Comparison of ENCODE assay signal across 8 mouse cellular contexts in genomic region chr9:63706152-63706733, GRCm38 (mm10). TPM values are rescaled to one million over a fixed set of nuclear protein-coding genes. Genes with fewer than 3 reads are reported as not detected.
DNase-seq lines count a peak whose midpoint lies in the region; ATAC-seq and TF ChIP-seq lines count a peak whose summit lies in the region.

No protein-coding gene starts in this region.

- no peak overlapping the region for H3K9ac ChIP-seq in liver, embryonic 14.5 days (replicated peaks)
- peak overlapping the region; percentile 38; the same call in 1 of the 2 replicates for H3K9ac ChIP-seq in neural tube, embryonic 13.5 days

- no peak for TF ChIP-seq POLR2A in brain, embryonic 14.5 days (IDR thresholded peaks at IDR 0.05; ENCODE audit: borderline replicate concordance, extremely low read depth, insufficient read depth, insufficient read length, poor library complexity, severe bottlenecking)

- ATAC-seq in liver, embryonic 14.5 days (ENCODE audit: insufficient read depth): peak; percentile 34; the same call in 1 of the 2 replicates
- no peak for ATAC-seq in neural tube, embryonic 13.5 days (ENCODE audit: low read depth)

- H3K4me2 ChIP-seq in liver, embryonic 14.5 days (ENCODE audit: low read depth): no peak overlapping the region
- H3K4me2 ChIP-seq in neural tube, embryonic 13.5 days: no peak overlapping the region

- no peaks in the 10 kb centered on the region for H3K27me3 ChIP-seq in liver, embryonic 14.5 days (ENCODE audit: control insufficient read depth, insufficient read depth, low read length)
- H3K27me3 ChIP-seq in neural tube, embryonic 13.5 days: no peaks in the 10 kb centered on the region

- TF ChIP-seq EP300 in liver, embryonic 14.5 days (IDR thresholded peaks at IDR 0.05; ENCODE audit: low read depth): no peak

- H3K36me3 ChIP-seq in liver, embryonic 14.5 days (replicated peaks; ENCODE audit: control insufficient read depth, insufficient read depth, low read depth): no peaks in the 10 kb centered on the region
- H3K36me3 ChIP-seq in neural tube, embryonic 13.5 days: no peaks in the 10 kb centered on the region; the same call in 1 of the 2 replicates

- peak overlapping the region; percentile 37 for H3K27ac ChIP-seq in left cerebral cortex, adult 2 months
- H3K27ac ChIP-seq in liver, embryonic 14.5 days: no peak overlapping the region
- peak overlapping the region; percentile 56; the same call in 1 of the 2 replicates for H3K27ac ChIP-seq in neural tube, embryonic 13.5 days (replicated peaks)

- WGBS in liver, embryonic 14.5 days (ENCODE audit: insufficient replicate concordance): 25% methylated on average over 9 of the region's 9 CpGs
- WGBS in neural tube, embryonic 13.5 days: 34% methylated on average over 9 of the region's 9 CpGs

- intact Hi-C loops in left cerebral cortex, adult 2 months (cut with DNase I): no loop called here

- peak in 1 of 2 experiments; percentile 50 for DNase-seq in left cerebral cortex, adult 2 months (ENCODE audit: extremely low spot score in 1 of 2, low spot score in 2 of 2)
- no peak for DNase-seq in left cerebral cortex, adult 11 months (ENCODE audit: low spot score)
- peak; percentile 53 for DNase-seq in brain, embryonic 14.5 days (ENCODE audit: low read depth)
- DNase-seq in gastrocnemius, adult 18-20 months (ENCODE audit: low spot score): peak; percentile 87
- DNase-seq in induced T-regulatory cell, adult 2 months (ENCODE audit: low read depth): peak; percentile 96
- DNase-seq in liver, embryonic 14.5 days (ENCODE audit: low read depth in 3 of 3, low spot score in 3 of 3): no peak
- DNase-seq in thymus, postnatal 4 days: peak; percentile 79

- H3K9me3 ChIP-seq in liver, embryonic 14.5 days (ENCODE audit: control insufficient read depth, low read length): no peaks in the 10 kb centered on the region
- peaks cover 3% of the 10 kb centered on the region; the same call in 1 of the 2 replicates for H3K9me3 ChIP-seq in neural tube, embryonic 13.5 days

- TF ChIP-seq CTCF in left cerebral cortex, adult 2 months (IDR thresholded peaks at IDR 0.05): no peak
- no peak for TF ChIP-seq CTCF in brain, embryonic 14.5 days (IDR thresholded peaks at IDR 0.05; ENCODE audit: borderline replicate concordance, extremely low read depth, insufficient read depth, insufficient read length)
- no peak for TF ChIP-seq CTCF in liver, embryonic 14.5 days (IDR thresholded peaks at IDR 0.05; ENCODE audit: low read depth)

- H3K4me3 ChIP-seq in left cerebral cortex, adult 2 months: no peak overlapping the region
- H3K4me3 ChIP-seq in liver, embryonic 14.5 days (ENCODE audit: insufficient read depth in 1 of 2, low read depth in 2 of 2, low read length in 2 of 2): no peak overlapping the region
- H3K4me3 ChIP-seq in neural tube, embryonic 13.5 days: no peak overlapping the region

- H3K4me1 ChIP-seq in liver, embryonic 14.5 days (replicated peaks; ENCODE audit: control insufficient read depth in 2 of 2, insufficient read depth in 2 of 2, low read length in 1 of 2): peaks cover 7 to 21% of the 10 kb centered on the region in 2 experiments; a peak in 3 of 4 replicates
- peaks cover 45% of the 10 kb centered on the region for H3K4me1 ChIP-seq in neural tube, embryonic 13.5 days (replicated peaks)

RNA-seq across cellular contexts. Expression of gene Smad3, which starts 51.6 kb away (rescaled TPM):
- 10 to 100 TPM; 60.0 to 69.0 TPM for total RNA-seq in left cerebral cortex, adult 2 months (2021)
- polyA plus RNA-seq in brain, embryonic 14.5 days (2012; rRNA removed): 15.0 and 25.5 TPM in 2 replicates
- 10 to 100 TPM; 56.8 to 76.4 TPM for total RNA-seq in gastrocnemius, adult 18-20 months (2021)
- 2.8 and 3.2 TPM in 2 replicates for polyA plus RNA-seq in liver, embryonic 14.5 days (2012; rRNA removed)
- 1.7 and 2.2 TPM in 2 replicates for polyA plus RNA-seq in liver, embryonic 14.5 days (2014; fragmentation: Nextera tagmentation; extraction: Ambion mirVana)
- polyA plus RNA-seq in neural tube, embryonic 13.5 days (2015; fragmentation: Nextera tagmentation; extraction: Ambion mirVana): 13.2 and 14.9 TPM in 2 replicates

Comparison
In these comparisons a context has a peak if more than half of its experiments do, and no peak if none do; other contexts are left out.
1. DNase-seq: peak in brain, embryonic 14.5 days (single experiment), gastrocnemius, adult 18-20 months (single experiment), induced T-regulatory cell, adult 2 months (single experiment) and thymus, postnatal 4 days (single experiment); none in left cerebral cortex, adult 11 months (single experiment) and liver, embryonic 14.5 days (0 of 3).